7 mouse cellular contexts compared by ENCODE assay signal in the genomic region with DNA sequence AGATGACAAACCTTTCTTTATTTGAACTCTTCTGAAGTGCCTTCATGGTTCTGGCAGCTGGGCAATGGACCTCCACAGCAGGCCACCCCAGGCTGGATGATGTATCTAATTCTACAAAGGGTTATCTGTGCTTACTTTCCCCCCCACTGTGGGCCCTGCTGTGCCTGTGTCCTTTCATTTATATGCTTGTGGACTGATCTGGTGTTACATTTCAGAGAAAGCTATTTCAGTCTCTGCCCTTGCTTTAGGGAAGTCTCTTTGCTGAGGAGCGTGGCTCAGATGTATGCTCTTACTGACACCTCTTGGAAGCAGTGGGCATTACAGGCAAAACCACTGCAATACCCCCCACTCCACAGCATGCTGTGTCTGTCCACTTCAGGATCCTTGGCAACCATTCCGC. TPM values are rescaled to one million over a fixed set of nuclear protein-coding genes. Genes with fewer than 3 reads are reported as not detected.
DNase-seq lines count a peak whose midpoint lies in the region; ATAC-seq and TF ChIP-seq lines count a peak whose summit lies in the region.

No protein-coding gene starts in this region.

- H3K9ac ChIP-seq in kidney, postnatal 0 days (ENCODE audit: low read depth, low read length): no peak overlapping the region
- no peak overlapping the region for H3K9ac ChIP-seq in stomach, embryonic 14.5 days (replicated peaks; ENCODE audit: low read depth, low read length)

- H3K4me3 ChIP-seq in thymus, adult 2 months (ENCODE audit: control insufficient read depth, insufficient read depth, low read length): no peak overlapping the region
- H3K4me3 ChIP-seq in kidney, postnatal 0 days (replicated peaks; ENCODE audit: low read depth, low read length): no peak overlapping the region
- no peak overlapping the region for H3K4me3 ChIP-seq in stomach, embryonic 14.5 days (ENCODE audit: low read depth, low read length)

- no peak for TF ChIP-seq POLR2A in thymus, adult 2 months (IDR thresholded peaks at IDR 0.05; ENCODE audit: control insufficient read depth, extremely low read depth, insufficient read depth, low read length, poor library complexity)

- peak; percentile 45 for DNase-seq in thymus, adult 2 months
- no peak for DNase-seq in thymus, adult 18-20 months
- DNase-seq in brain, adult 2 months (ENCODE audit: low read depth, low spot score): peak; percentile 49
- no peak for DNase-seq in kidney, postnatal 0 days (ENCODE audit: low spot score)
- DNase-seq in lung, postnatal 36 days: peak; percentile 54

- TF ChIP-seq CTCF in thymus, adult 2 months (IDR thresholded peaks at IDR 0.05; ENCODE audit: borderline replicate concordance, control insufficient read depth, extremely low read depth, insufficient read depth, low read length, poor library complexity): no peak
- peak; percentile 45 for TF ChIP-seq CTCF in kidney, postnatal 0 days (IDR thresholded peaks at IDR 0.05; ENCODE audit: low read depth)

- H3K27me3 ChIP-seq in thymus, adult 2 months (ENCODE audit: control insufficient read depth, insufficient read depth, low read length): no peaks in the 10 kb centered on the region
- no peaks in the 10 kb centered on the region for H3K27me3 ChIP-seq in kidney, postnatal 0 days (ENCODE audit: insufficient read depth, low read length)
- H3K27me3 ChIP-seq in stomach, embryonic 14.5 days (ENCODE audit: control insufficient read depth, insufficient read depth, low read length): no peaks in the 10 kb centered on the region

- H3K9me3 ChIP-seq in kidney, postnatal 0 days (replicated peaks; ENCODE audit: low read length): no peaks in the 10 kb centered on the region
- no peaks in the 10 kb centered on the region for H3K9me3 ChIP-seq in stomach, embryonic 14.5 days (ENCODE audit: control insufficient read depth, low read depth, low read length)

- H3K4me2 ChIP-seq in kidney, postnatal 0 days (ENCODE audit: low read length): no peak overlapping the region
- no peak overlapping the region for H3K4me2 ChIP-seq in stomach, embryonic 14.5 days (replicated peaks; ENCODE audit: low read depth, low read length)

- no peak overlapping the region for H3K27ac ChIP-seq in thymus, adult 2 months (ENCODE audit: control insufficient read depth, insufficient read depth, low read length)
- no peak overlapping the region for H3K27ac ChIP-seq in kidney, postnatal 0 days
- H3K27ac ChIP-seq in stomach, embryonic 14.5 days (ENCODE audit: low read length): no peak overlapping the region

- peak; percentile 99 for ATAC-seq in granulocyte monocyte progenitor cell, adult 5-6 weeks (replicated peaks; ENCODE audit: poor library complexity, severe bottlenecking)
- ATAC-seq in kidney, postnatal 0 days (replicated peaks; ENCODE audit: low FRiP score, low read depth): no peak; the same call in 1 of the 2 replicates
- peak; percentile 33; the same call in 1 of the 2 replicates for ATAC-seq in stomach, embryonic 14.5 days (ENCODE audit: insufficient number of reproducible peaks, insufficient read depth, low FRiP score, low read depth)

- WGBS in thymus, adult 2 months: 48% methylated on average over 2 of the region's 2 CpGs
- 38% methylated on average over 2 of the region's 2 CpGs for WGBS in kidney, postnatal 0 days
- 34% methylated on average over 2 of the region's 2 CpGs for WGBS in stomach, embryonic 14.5 days

- H3K36me3 ChIP-seq in thymus, adult 2 months (ENCODE audit: control insufficient read depth, insufficient read depth, low read length): no peaks in the 10 kb centered on the region
- no peaks in the 10 kb centered on the region for H3K36me3 ChIP-seq in kidney, postnatal 0 days (ENCODE audit: insufficient read depth, low read length)
- no peaks in the 10 kb centered on the region for H3K36me3 ChIP-seq in stomach, embryonic 14.5 days (ENCODE audit: control insufficient read depth, insufficient read depth, low read length)

- no peaks in the 10 kb centered on the region for H3K4me1 ChIP-seq in thymus, adult 2 months (replicated peaks; ENCODE audit: control insufficient read depth, insufficient read depth, low read length)
- no peaks in the 10 kb centered on the region for H3K4me1 ChIP-seq in kidney, postnatal 0 days (replicated peaks; ENCODE audit: insufficient read depth, low read length)
- no peaks in the 10 kb centered on the region for H3K4me1 ChIP-seq in stomach, embryonic 14.5 days (ENCODE audit: control insufficient read depth, insufficient read depth, low read length)

RNA-seq across cellular contexts. Expression of gene Elavl1, which starts 44.9 kb away (rescaled TPM):
- polyA plus RNA-seq in thymus, adult 2 months (2012; rRNA removed): 43.2 and 70.4 TPM in 2 replicates
- total RNA-seq in granulocyte monocyte progenitor cell, adult 5-6 weeks (2014; fragmentation: Nextera tagmentation): 99.5 and 118 TPM in 2 replicates
- 92.6 and 107 TPM in 2 replicates for total RNA-seq in granulocyte monocyte progenitor cell, adult 5-6 weeks (2017)
- polyA plus RNA-seq in kidney, postnatal 0 days (2015; fragmentation: Nextera tagmentation; extraction: Ambion mirVana): 162 and 180 TPM in 2 replicates
- 224 and 239 TPM in 2 replicates for polyA plus RNA-seq in stomach, embryonic 14.5 days (2014; fragmentation: Nextera tagmentation; extraction: Ambion mirVana)

RNA-seq across cellular contexts. Expression of gene Ccl25, which starts 45.1 kb away (rescaled TPM):
- polyA plus RNA-seq in thymus, adult 2 months (2012; rRNA removed): 178 and 233 TPM in 2 replicates
- total RNA-seq in granulocyte monocyte progenitor cell, adult 5-6 weeks (2014; fragmentation: Nextera tagmentation): 16.9 and 23.2 TPM in 2 replicates
- 5.1 and 16.7 TPM in 2 replicates for total RNA-seq in granulocyte monocyte progenitor cell, adult 5-6 weeks (2017)
- polyA plus RNA-seq in kidney, postnatal 0 days (2015; fragmentation: Nextera tagmentation; extraction: Ambion mirVana): 10.0 and 10.4 TPM in 2 replicates
- polyA plus RNA-seq in stomach, embryonic 14.5 days (2014; fragmentation: Nextera tagmentation; extraction: Ambion mirVana): 17.0 and 17.2 TPM in 2 replicates

Comparison
In these comparisons a context has a peak if more than half of its experiments do, and no peak if none do; other contexts are left out.
1. DNase-seq: peak in thymus, adult 2 months (single experiment), brain, adult 2 months (single experiment) and lung, postnatal 36 days (single experiment); none in thymus, adult 18-20 months (0 of 2) and kidney, postnatal 0 days (single experiment).